Mouse (Mus musculus) kidney, postnatal 14 days (tissue): ENCODE data around the gene Bmp6.

Experiments used
- DNase-seq: peaks from one replicate; pipeline ENCODE4 v3.0.0; 2022; ENCODE audit warnings: mixed read lengths

The Bmp6 gene

GRCm38 (mm10) chr13:38354284-38354683 is 9.4 kb downstream of the Bmp6 start:
- DNase-seq = no peak

- DNase-seq = no peak
These were observed 14.1 kb downstream of the Bmp6 start for GRCm38 (mm10) chr13:38359045-38359444.

- no peak for DNase-seq
These were observed 17.8 kb downstream of the Bmp6 start for GRCm38 (mm10) chr13:38362751-38363150.

GRCm38 (mm10) chr13:38363869-38364268 is 19.0 kb downstream of the Bmp6 start:
- peak; percentile 47 for DNase-seq

GRCm38 (mm10) chr13:38369624-38370023 is 24.7 kb downstream of the Bmp6 start:
- peak; percentile 44 for DNase-seq

- DNase-seq = peak; percentile 38
These were observed 31.2 kb downstream of the Bmp6 start for GRCm38 (mm10) chr13:38376071-38376470.

- DNase-seq = no peak
These were observed 32.4 kb downstream of the Bmp6 start for GRCm38 (mm10) chr13:38377355-38377754.

- no peak for DNase-seq
These were observed 34.9 kb downstream of the Bmp6 start for GRCm38 (mm10) chr13:38379806-38380205.

GRCm38 (mm10) chr13:38386035-38386559 is 41.2 kb downstream of the Bmp6 start:
- DNase-seq = no peak

- DNase-seq = peak; percentile 50
These were observed 42.6 kb downstream of the Bmp6 start for GRCm38 (mm10) chr13:38387453-38388040.

GRCm38 (mm10) chr13:38393444-38393843 is 48.5 kb downstream of the Bmp6 start:
- no peak for DNase-seq

GRCm38 (mm10) chr13:38395026-38395425 is 50.1 kb downstream of the Bmp6 start:
- no peak for DNase-seq

- DNase-seq = no peak
These were observed 52.2 kb downstream of the Bmp6 start for GRCm38 (mm10) chr13:38397007-38397545.

GRCm38 (mm10) chr13:38398658-38399057 is 53.8 kb downstream of the Bmp6 start:
- DNase-seq = no peak

GRCm38 (mm10) chr13:38400662-38401061 is 55.8 kb downstream of the Bmp6 start:
- no peak for DNase-seq

GRCm38 (mm10) chr13:38407611-38408315 is 62.9 kb downstream of the Bmp6 start:
- DNase-seq = peak; percentile 35

GRCm38 (mm10) chr13:38408636-38409035 is 63.7 kb downstream of the Bmp6 start:
- peak; percentile 42 for DNase-seq

- DNase-seq = peak; percentile 78
These were observed 65.5 kb downstream of the Bmp6 start for GRCm38 (mm10) chr13:38410322-38410865.

- DNase-seq = no peak
These were observed 74.9 kb downstream of the Bmp6 start for GRCm38 (mm10) chr13:38419781-38420180.

- DNase-seq = no peak
These were observed 77.6 kb downstream of the Bmp6 start for GRCm38 (mm10) chr13:38422491-38422890.

- no peak for DNase-seq
These were observed 80.4 kb downstream of the Bmp6 start for GRCm38 (mm10) chr13:38425294-38425693.

- DNase-seq = peak; percentile 78
These were observed 84.8 kb downstream of the Bmp6 start for GRCm38 (mm10) chr13:38429671-38430070.

- no peak for DNase-seq
These were observed 85.2 kb downstream of the Bmp6 start for GRCm38 (mm10) chr13:38430075-38430474.

GRCm38 (mm10) chr13:38434831-38435230 is 89.9 kb downstream of the Bmp6 start:
- DNase-seq = no peak
